Mouse (Mus musculus): ENCODE measurements around the gene Gm8653.
"Not testable (repeated sequence)": the region's sequence is repeated elsewhere in the genome, so short reads cannot be mapped to it uniquely, and the experiment has no call there.

Gm8653 gene

GRCm38 (mm10) chr7:22201164-22201563, at the start of gene Gm8653:
Gene Gm8653 (minus strand): TSS chr7:22201264.
- DNase-seq (ENCODE audit: low spot score): not testable (repeated sequence)

- not testable (repeated sequence) for DNase-seq (ENCODE audit: low spot score)
Observed at GRCm38 (mm10) chr7:22229384-22229783, 28.3 kb upstream of the Gm8653 start, which contains the start of gene Gm8453. Gene Gm8453 (minus strand): TSS chr7:22229484.

GRCm38 (mm10) chr7:22189077-22189476, 12.0 kb downstream of the Gm8653 start, which contains the start of gene Vmn1r143:
Gene Vmn1r143 (plus strand): TSS chr7:22189377.
- not testable (repeated sequence) for DNase-seq (ENCODE audit: low spot score)

- DNase-seq (ENCODE audit: low spot score): not testable (repeated sequence)
Observed at GRCm38 (mm10) chr7:22163935-22164334, 37.1 kb downstream of the Gm8653 start, which contains the start of gene Vmn1r142. Gene Vmn1r142 (minus strand): TSS chr7:22164035.
